26 mouse cellular contexts compared by ENCODE assay signal in genomic region chr2:76517471-76517870, GRCm38 (mm10).
"Had no signal": no experiment of that assay in that cellular context is flagged by ENCODE, and none has a peak within 500 bp of the region (broad histone marks: within the 10 kb centered on the region; RNA-seq: fewer than 3 reads in every experiment).

No protein-coding gene starts in this region.

- H3K4me2 ChIP-seq: heart, embryonic 11.5 days; heart, embryonic 13.5 days; heart, embryonic 15.5 days; hindbrain, embryonic 13.5 days; hindbrain, embryonic 15.5 days; kidney, embryonic 15.5 days; limb, embryonic 13.5 days; limb, embryonic 15.5 days had no signal

- H3K27me3 ChIP-seq: heart, embryonic 13.5 days; heart, embryonic 15.5 days; hindbrain, embryonic 13.5 days; hindbrain, embryonic 15.5 days; kidney, embryonic 15.5 days; limb, embryonic 13.5 days; limb, embryonic 15.5 days had no signal

- H3K4me1 ChIP-seq: heart, embryonic 13.5 days; heart, embryonic 15.5 days; hindbrain, embryonic 13.5 days; kidney, embryonic 15.5 days; limb, embryonic 13.5 days; limb, embryonic 15.5 days had no signal

- H3K9me3 ChIP-seq: heart, embryonic 13.5 days; heart, embryonic 15.5 days; hindbrain, embryonic 13.5 days; hindbrain, embryonic 15.5 days; kidney, embryonic 15.5 days; limb, embryonic 13.5 days; limb, embryonic 15.5 days had no signal

- H3K9ac ChIP-seq: forebrain, postnatal 0 days; heart, embryonic 13.5 days; heart, embryonic 15.5 days; hindbrain, embryonic 13.5 days; hindbrain, embryonic 15.5 days; kidney, embryonic 15.5 days; limb, embryonic 13.5 days; limb, embryonic 15.5 days had no signal

- DNase-seq: forebrain, postnatal 0 days; gastrocnemius, postnatal 14 days; gastrocnemius, postnatal 36 days; heart, adult 11 months; heart, adult 2 months; heart, postnatal 14 days; heart, postnatal 36 days; kidney, adult 11 months; kidney, adult 2 months; kidney, adult 9 months; kidney, postnatal 14 days; kidney, postnatal 36 days; layer of hippocampus, adult 9-11 months; layer of hippocampus, postnatal 36 days; left cerebral cortex, postnatal 4 days had no signal

- H3K27ac ChIP-seq: heart, adult 2 months; heart, embryonic 13.5 days; heart, embryonic 15.5 days; hindbrain, embryonic 13.5 days; hindbrain, embryonic 15.5 days; hindbrain, postnatal 0 days; kidney, embryonic 15.5 days; kidney, postnatal 0 days; limb, embryonic 13.5 days; limb, embryonic 15.5 days had no signal

- H3K36me3 ChIP-seq: heart, embryonic 13.5 days; heart, embryonic 15.5 days; hindbrain, embryonic 13.5 days; hindbrain, embryonic 15.5 days; kidney, embryonic 15.5 days; limb, embryonic 13.5 days; limb, embryonic 15.5 days had no signal

- H3K4me3 ChIP-seq: heart, adult 2 months; heart, embryonic 13.5 days; heart, embryonic 15.5 days; hindbrain, embryonic 13.5 days; hindbrain, embryonic 15.5 days; kidney, embryonic 15.5 days; limb, embryonic 13.5 days; limb, embryonic 15.5 days had no signal

- ATAC-seq: forebrain, postnatal 0 days; hindbrain, postnatal 0 days; intestine, embryonic 16.5 days had no signal
